Mouse (Mus musculus): ENCODE results near the gene Itga8. TPM values are rescaled to one million over a fixed set of nuclear protein-coding genes. Genes with fewer than 3 reads are reported as not detected.
A peak's percentile ranks its signal among the peaks of the same experiment; 100 is the strongest.

Itga8 gene
- polyA plus RNA-seq, 1 experiment from 2014 or later: 4.6 TPM

- Histone ChIP-seq H3K27ac (ENCODE audit: low read depth, low read length) (no peak overlapping the region), H3K4me3 (ENCODE audit: low read depth, low read length) (no peak overlapping the region), H3K9me3 (ENCODE audit: control insufficient read depth, low read length) (no peaks in the 10 kb centered on the region), H3K9ac (ENCODE audit: low read length) (no peak overlapping the region), H3K27me3 (ENCODE audit: control insufficient read depth, insufficient read depth, low read length) (no peaks in the 10 kb centered on the region), H3K4me2 (ENCODE audit: low read depth, low read length, severe bottlenecking) (no peak overlapping the region), H3K36me3 (ENCODE audit: control insufficient read depth, insufficient read depth, low read length) (no peaks in the 10 kb centered on the region), H3K4me1 (replicated peaks; ENCODE audit: control insufficient read depth, insufficient read depth, low read length) (no peaks in the 10 kb centered on the region)
- DNase-seq (ENCODE audit: low spot score) (no peak), ATAC-seq (replicated peaks; ENCODE audit: low FRiP score) (no peak)
Measured at GRCm38 (mm10) chr2:12307311-12307710, 5.6 kb upstream of the Itga8 start.

DNA sequence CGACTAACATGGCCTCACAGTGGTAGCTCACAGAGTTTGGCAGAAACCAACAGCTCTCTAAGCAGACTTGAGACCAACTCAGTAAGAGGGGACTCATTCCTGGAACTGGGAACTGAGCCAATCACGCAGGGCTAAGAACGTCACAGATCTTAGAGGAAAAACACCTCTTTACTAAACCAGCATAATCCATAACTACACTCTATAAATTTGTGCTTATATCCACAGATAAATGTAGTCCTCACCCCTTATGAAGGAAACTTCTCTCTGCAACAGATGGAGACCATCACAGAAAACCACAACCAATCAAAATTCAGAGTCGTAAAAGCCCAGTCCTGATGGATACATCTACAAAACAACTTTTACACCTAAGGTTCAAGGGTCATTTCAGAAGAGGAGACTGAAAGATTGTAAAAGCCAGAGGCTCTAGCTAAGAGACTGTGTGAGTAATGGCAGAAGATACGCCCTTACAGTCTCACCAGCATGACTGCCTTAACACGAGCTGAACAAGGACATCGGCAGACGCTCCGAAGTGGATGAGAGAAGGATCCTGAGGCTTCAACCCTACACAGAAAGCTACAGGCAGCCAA lies 3.4 kb upstream of the Itga8 start:
- Histone ChIP-seq H3K4me1 (replicated peaks; ENCODE audit: control insufficient read depth, insufficient read depth, low read length) (no peaks in the 10 kb centered on the region), H3K27me3 (ENCODE audit: control insufficient read depth, insufficient read depth, low read length) (peaks cover 4% of the 10 kb centered on the region), H3K4me3 (ENCODE audit: low read depth, low read length) (no peak overlapping the region), H3K27ac (ENCODE audit: low read depth, low read length) (no peak overlapping the region), H3K36me3 (ENCODE audit: control insufficient read depth, insufficient read depth, low read length) (no peaks in the 10 kb centered on the region), H3K9me3 (ENCODE audit: control insufficient read depth, low read length) (no peaks in the 10 kb centered on the region), H3K9ac (ENCODE audit: low read length) (no peak overlapping the region), H3K4me2 (ENCODE audit: low read depth, low read length, severe bottlenecking) (no peak overlapping the region)
- 95% methylated on average over 9 of the region's 9 CpGs for WGBS
- no peak for DNase-seq (ENCODE audit: low spot score)
- no peak for ATAC-seq (replicated peaks; ENCODE audit: low FRiP score)

GRCm38 (mm10) chr2:12300449-12301228 lies 1.1 kb downstream of the Itga8 start:
- Histone ChIP-seq H3K4me2 (ENCODE audit: low read depth, low read length, severe bottlenecking) (peak overlapping the region; percentile 91), H3K9me3 (ENCODE audit: control insufficient read depth, low read length) (no peaks in the 10 kb centered on the region), H3K27ac (ENCODE audit: low read depth, low read length) (no peak overlapping the region), H3K4me1 (replicated peaks; ENCODE audit: control insufficient read depth, insufficient read depth, low read length) (no peaks in the 10 kb centered on the region), H3K36me3 (ENCODE audit: control insufficient read depth, insufficient read depth, low read length) (no peaks in the 10 kb centered on the region), H3K9ac (ENCODE audit: low read length) (peak overlapping the region; percentile 75), H3K4me3 (ENCODE audit: low read depth, low read length) (peak overlapping the region; percentile 60), H3K27me3 (ENCODE audit: control insufficient read depth, insufficient read depth, low read length) (peaks cover 4% of the 10 kb centered on the region)
- DNase-seq (ENCODE audit: low spot score): peak; percentile 58
- no peak for ATAC-seq (replicated peaks; ENCODE audit: low FRiP score)
- WGBS: 76% methylated on average over 15 of the region's 15 CpGs

DNA sequence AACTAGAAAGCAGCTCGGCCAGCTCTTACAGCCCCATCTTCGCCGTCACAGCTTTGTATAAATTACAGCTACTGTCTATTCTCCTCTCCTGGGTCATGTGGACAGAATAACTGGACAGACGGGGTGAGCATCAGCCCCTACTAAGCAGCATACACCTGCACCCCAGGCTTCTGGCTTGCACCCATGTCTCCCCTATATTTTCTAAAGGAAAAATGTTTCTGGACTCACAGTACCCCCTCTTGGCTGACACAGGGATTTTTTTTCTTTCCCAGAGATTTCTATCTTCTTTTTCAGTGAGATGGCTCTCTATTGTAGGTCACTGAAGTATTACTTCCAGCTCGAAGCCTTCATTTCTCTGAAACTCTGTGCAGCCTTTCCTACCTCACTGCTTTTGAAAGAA lies 4.4 kb downstream of the Itga8 start:
- Histone ChIP-seq H3K9me3 (ENCODE audit: control insufficient read depth, low read length) (no peaks in the 10 kb centered on the region), H3K4me1 (replicated peaks; ENCODE audit: control insufficient read depth, insufficient read depth, low read length) (no peaks in the 10 kb centered on the region), H3K9ac (ENCODE audit: low read length) (no peak overlapping the region), H3K36me3 (ENCODE audit: control insufficient read depth, insufficient read depth, low read length) (no peaks in the 10 kb centered on the region), H3K27me3 (ENCODE audit: control insufficient read depth, insufficient read depth, low read length) (peaks cover 4% of the 10 kb centered on the region), H3K4me2 (ENCODE audit: low read depth, low read length, severe bottlenecking) (no peak overlapping the region), H3K4me3 (ENCODE audit: low read depth, low read length) (no peak overlapping the region), H3K27ac (ENCODE audit: low read depth, low read length) (no peak overlapping the region)
- DNase-seq (ENCODE audit: low spot score) (no peak), ATAC-seq (replicated peaks; ENCODE audit: low FRiP score) (no peak)
- WGBS: 85% methylated on average over 5 of the region's 5 CpGs

DNA sequence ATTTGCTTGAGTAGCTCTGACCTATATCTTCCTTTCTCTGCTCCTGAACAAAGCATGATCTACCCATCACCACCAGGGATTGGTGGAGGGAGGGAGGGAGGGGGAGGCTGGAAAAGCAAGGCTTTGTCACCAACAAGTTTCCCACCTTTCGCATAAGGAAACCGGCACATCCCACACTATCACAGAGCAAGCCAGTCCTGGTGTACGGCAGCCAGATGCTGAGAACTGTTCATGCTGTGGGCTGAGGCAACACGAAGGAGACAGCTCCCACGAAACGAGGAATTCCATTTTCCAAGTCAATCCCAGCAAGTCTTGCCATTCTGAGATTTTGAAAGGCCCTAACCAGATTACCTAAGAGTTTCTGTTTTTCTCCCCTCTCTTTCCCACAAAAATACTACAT lies 6.6 kb downstream of the Itga8 start:
- no peaks in the 10 kb centered on the region for H3K4me1 ChIP-seq (replicated peaks; ENCODE audit: control insufficient read depth, insufficient read depth, low read length)
- H3K9ac ChIP-seq (ENCODE audit: low read length): no peak overlapping the region
- H3K36me3 ChIP-seq (ENCODE audit: control insufficient read depth, insufficient read depth, low read length): no peaks in the 10 kb centered on the region
- no peaks in the 10 kb centered on the region for H3K27me3 ChIP-seq (ENCODE audit: control insufficient read depth, insufficient read depth, low read length)
- no peaks in the 10 kb centered on the region for H3K9me3 ChIP-seq (ENCODE audit: control insufficient read depth, low read length)
- no peak overlapping the region for H3K27ac ChIP-seq (ENCODE audit: low read depth, low read length)
- no peak for ATAC-seq (replicated peaks; ENCODE audit: low FRiP score)
- WGBS: 97% methylated on average over 6 of the region's 6 CpGs
- no peak for DNase-seq (ENCODE audit: low spot score)
- no peak overlapping the region for H3K4me2 ChIP-seq (ENCODE audit: low read depth, low read length, severe bottlenecking)
- no peak overlapping the region for H3K4me3 ChIP-seq (ENCODE audit: low read depth, low read length)

DNA sequence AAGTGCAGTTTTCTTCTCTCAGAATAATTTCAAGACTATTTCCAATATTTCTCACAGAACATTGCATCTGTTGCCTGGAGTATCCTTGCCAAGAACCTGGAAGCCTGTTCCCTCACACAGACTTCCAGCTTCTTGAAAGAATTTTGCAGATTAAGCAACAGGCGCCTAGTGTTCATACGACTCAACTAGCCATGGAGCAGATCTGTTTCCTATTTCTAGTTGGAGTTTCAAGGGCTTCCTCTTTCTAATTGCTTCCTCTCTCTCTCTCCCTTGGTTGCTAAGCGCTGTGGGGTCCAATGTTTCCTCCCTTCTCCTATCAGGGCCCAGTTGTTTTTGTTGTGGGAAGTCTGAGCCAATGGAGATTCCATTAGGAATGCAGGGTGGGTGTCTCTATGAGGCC lies 7.7 kb downstream of the Itga8 start:
- Histone ChIP-seq H3K9me3 (ENCODE audit: control insufficient read depth, low read length) (no peaks in the 10 kb centered on the region), H3K4me1 (replicated peaks; ENCODE audit: control insufficient read depth, insufficient read depth, low read length) (no peaks in the 10 kb centered on the region), H3K27ac (ENCODE audit: low read depth, low read length) (no peak overlapping the region), H3K9ac (ENCODE audit: low read length) (no peak overlapping the region), H3K36me3 (ENCODE audit: control insufficient read depth, insufficient read depth, low read length) (no peaks in the 10 kb centered on the region), H3K4me2 (ENCODE audit: low read depth, low read length, severe bottlenecking) (no peak overlapping the region), H3K27me3 (ENCODE audit: control insufficient read depth, insufficient read depth, low read length) (no peaks in the 10 kb centered on the region), H3K4me3 (ENCODE audit: low read depth, low read length) (no peak overlapping the region)
- WGBS: 80% methylated on average over 3 of the region's 3 CpGs
- ATAC-seq (replicated peaks; ENCODE audit: low FRiP score): no peak
- no peak for DNase-seq (ENCODE audit: low spot score)

GRCm38 (mm10) chr2:12293458-12293857 lies 8.3 kb downstream of the Itga8 start:
- no peak overlapping the region for H3K4me2 ChIP-seq (ENCODE audit: low read depth, low read length, severe bottlenecking)
- no peaks in the 10 kb centered on the region for H3K27me3 ChIP-seq (ENCODE audit: control insufficient read depth, insufficient read depth, low read length)
- H3K27ac ChIP-seq (ENCODE audit: low read depth, low read length): no peak overlapping the region
- no peaks in the 10 kb centered on the region for H3K4me1 ChIP-seq (replicated peaks; ENCODE audit: control insufficient read depth, insufficient read depth, low read length)
- no peaks in the 10 kb centered on the region for H3K9me3 ChIP-seq (ENCODE audit: control insufficient read depth, low read length)
- H3K9ac ChIP-seq (ENCODE audit: low read length): no peak overlapping the region
- H3K4me3 ChIP-seq (ENCODE audit: low read depth, low read length): no peak overlapping the region
- ATAC-seq (replicated peaks; ENCODE audit: low FRiP score): no peak
- no peaks in the 10 kb centered on the region for H3K36me3 ChIP-seq (ENCODE audit: control insufficient read depth, insufficient read depth, low read length)
- WGBS: 79% methylated on average over 8 of the region's 8 CpGs
- no peak for DNase-seq (ENCODE audit: low spot score)

DNA sequence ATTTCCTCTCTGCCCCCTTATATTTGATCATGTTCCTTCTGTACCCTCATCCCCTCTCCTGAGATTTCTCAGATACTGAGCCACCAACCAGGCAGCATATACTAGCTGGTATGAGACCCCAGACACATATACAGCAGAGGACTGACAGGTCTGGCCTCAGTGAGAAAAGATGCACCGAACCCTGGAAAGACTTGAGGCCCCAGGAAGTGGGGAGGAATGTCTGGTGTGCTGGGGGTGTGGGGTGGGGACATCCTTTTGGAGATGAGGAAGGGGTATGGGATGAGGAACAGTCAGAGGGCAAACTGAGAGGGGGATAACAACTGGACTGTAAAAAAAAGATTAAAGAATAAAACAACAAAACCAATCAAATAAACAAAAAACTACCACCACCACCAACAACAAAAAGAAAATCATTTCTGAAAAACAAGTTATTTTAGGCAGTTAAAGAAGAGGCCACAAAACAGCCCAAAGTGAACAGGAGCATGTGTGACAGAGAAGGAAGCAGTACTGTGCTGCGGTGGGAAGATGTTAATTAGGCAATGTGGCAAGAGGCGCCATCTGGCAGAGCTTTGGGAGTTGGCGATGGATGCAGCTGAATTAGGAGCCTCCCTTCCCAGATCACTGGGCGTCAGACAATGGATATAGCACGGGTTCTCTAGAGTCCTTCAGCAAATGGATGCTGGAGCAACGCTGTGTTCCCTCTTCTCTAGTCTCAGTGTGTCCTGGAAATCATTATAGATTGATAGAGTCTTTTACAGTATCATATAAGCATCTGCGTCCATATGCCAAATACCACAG lies 9.5 kb downstream of the Itga8 start:
- no peak overlapping the region for H3K4me2 ChIP-seq (ENCODE audit: low read depth, low read length, severe bottlenecking)
- DNase-seq (ENCODE audit: low spot score) (no peak), ATAC-seq (replicated peaks; ENCODE audit: low FRiP score) (peak; percentile 85)
- H3K27ac ChIP-seq (ENCODE audit: low read depth, low read length): no peak overlapping the region
- H3K9me3 ChIP-seq (ENCODE audit: control insufficient read depth, low read length): no peaks in the 10 kb centered on the region
- WGBS: 60% methylated on average over 8 of the region's 8 CpGs
- H3K4me1 ChIP-seq (replicated peaks; ENCODE audit: control insufficient read depth, insufficient read depth, low read length): no peaks in the 10 kb centered on the region
- no peak overlapping the region for H3K9ac ChIP-seq (ENCODE audit: low read length)
- no peaks in the 10 kb centered on the region for H3K27me3 ChIP-seq (ENCODE audit: control insufficient read depth, insufficient read depth, low read length)
- H3K36me3 ChIP-seq (ENCODE audit: control insufficient read depth, insufficient read depth, low read length): no peaks in the 10 kb centered on the region
- no peak overlapping the region for H3K4me3 ChIP-seq (ENCODE audit: low read depth, low read length)
